Mouse (Mus musculus): ENCODE measurements around the gene Ubxn4. TPM values are rescaled to one million over a fixed set of nuclear protein-coding genes. Genes with fewer than 3 reads are reported as not detected.
A peak's percentile ranks its signal among the peaks of the same experiment; 100 is the strongest.
"Not testable (repeated sequence)": the region's sequence is repeated elsewhere in the genome, so short reads cannot be mapped to it uniquely, and the experiment has no call there.

Ubxn4 gene
- polyA plus RNA-seq, 1 experiment from 2014 or later = 35.1 TPM

DNA sequence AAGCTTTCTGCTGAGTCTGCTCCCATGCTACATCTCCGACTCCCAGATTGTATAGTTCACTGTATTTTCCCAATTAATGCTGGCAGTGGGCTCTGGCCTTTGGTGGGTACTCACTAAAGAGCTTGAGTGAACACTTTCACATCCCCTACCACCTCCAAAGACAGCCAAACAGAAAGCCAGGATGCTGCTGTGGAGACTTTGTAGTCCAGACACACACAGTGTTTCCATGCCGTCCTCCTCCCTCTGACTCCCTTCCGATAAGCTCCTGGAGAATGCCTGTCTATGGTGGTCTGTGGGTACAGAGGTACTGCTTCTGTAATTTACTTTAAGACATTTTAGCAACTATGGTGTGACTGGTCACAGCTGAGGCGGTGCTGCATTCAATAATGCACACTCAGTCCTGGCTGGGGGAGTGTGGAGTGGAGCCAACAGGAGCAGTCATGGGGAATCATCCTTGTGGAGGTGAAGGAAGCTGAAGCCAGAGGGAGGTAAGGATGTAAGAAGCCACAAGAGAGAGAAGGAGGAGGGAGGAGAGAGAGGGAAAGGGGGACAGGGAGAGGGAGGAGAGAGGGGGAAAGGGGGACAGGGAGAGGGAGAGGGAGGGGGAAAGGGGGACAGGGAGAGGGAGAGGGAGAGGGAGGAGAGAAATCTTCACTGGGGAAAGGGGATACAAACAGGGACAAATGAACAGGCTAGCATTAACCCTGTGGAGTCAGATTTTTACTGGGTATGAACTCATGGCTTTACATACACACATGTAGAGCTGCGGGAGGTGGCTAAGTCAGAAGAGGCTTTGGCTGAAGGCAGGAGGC lies 52.2 kb downstream of the Ubxn4 start:
- no peak overlapping the region for H3K4me3 ChIP-seq (ENCODE audit: low read depth, low read length)
- TF ChIP-seq CTCF (IDR thresholded peaks at IDR 0.05; ENCODE audit: low read depth) (no peak), EP300 (IDR thresholded peaks at IDR 0.05; ENCODE audit: low read depth) (no peak)
- H3K36me3 ChIP-seq (replicated peaks; ENCODE audit: insufficient read depth, low read length) = no peaks in the 10 kb centered on the region
- H3K4me1 ChIP-seq (ENCODE audit: insufficient read depth) = no peaks in the 10 kb centered on the region
- no peak for DNase-seq
- H3K27ac ChIP-seq (ENCODE audit: low read depth) = no peak overlapping the region
- no peak for ATAC-seq
- no peaks in the 10 kb centered on the region for H3K27me3 ChIP-seq (ENCODE audit: insufficient read depth, low read length)
- H3K9ac ChIP-seq (replicated peaks) = no peak overlapping the region
- H3K4me2 ChIP-seq (ENCODE audit: low read depth, low read length) = no peak overlapping the region
- no peaks in the 10 kb centered on the region for H3K9me3 ChIP-seq (ENCODE audit: low read length)
- 75% methylated on average over 5 of the region's 5 CpGs for WGBS (ENCODE audit: insufficient replicate concordance)

DNA sequence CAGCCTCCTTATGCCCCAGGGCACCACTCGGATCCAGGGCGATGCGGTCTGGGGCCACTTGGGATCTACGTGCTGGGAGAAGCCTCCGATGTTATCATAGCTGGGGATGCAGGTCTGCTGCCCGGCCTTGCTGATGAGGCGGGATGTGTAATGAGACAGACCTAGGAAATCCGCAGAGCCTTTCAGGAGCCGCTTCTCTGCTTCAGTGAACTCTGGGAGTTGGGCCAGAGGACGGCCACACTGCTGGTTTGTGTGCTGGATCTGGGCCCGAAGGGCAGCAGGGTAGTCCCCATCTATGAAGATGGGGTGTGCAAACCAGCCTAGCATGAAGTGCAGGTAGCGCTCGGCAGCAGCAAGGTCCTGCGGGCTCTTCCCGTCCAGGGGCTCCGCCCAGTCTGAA lies 60.1 kb downstream of the Ubxn4 start:
- H3K4me2 ChIP-seq (ENCODE audit: low read depth, low read length) = no peak overlapping the region
- no peaks in the 10 kb centered on the region for H3K36me3 ChIP-seq (replicated peaks; ENCODE audit: insufficient read depth, low read length)
- H3K9me3 ChIP-seq (ENCODE audit: low read length) = no peaks in the 10 kb centered on the region
- H3K27me3 ChIP-seq (ENCODE audit: insufficient read depth, low read length) = no peaks in the 10 kb centered on the region
- no peaks in the 10 kb centered on the region for H3K4me1 ChIP-seq (ENCODE audit: insufficient read depth)
- H3K9ac ChIP-seq (replicated peaks) = no peak overlapping the region
- 88% methylated on average over 16 of the region's 16 CpGs for whole genome bisulfite sequencing (ENCODE audit: insufficient replicate concordance)
- DNase-seq = no peak
- no peak overlapping the region for H3K27ac ChIP-seq (ENCODE audit: low read depth)
- TF ChIP-seq CTCF (IDR thresholded peaks at IDR 0.05; ENCODE audit: low read depth) (no peak), EP300 (IDR thresholded peaks at IDR 0.05; ENCODE audit: low read depth) (no peak)
- no peak for ATAC-seq
- no peak overlapping the region for H3K4me3 ChIP-seq (ENCODE audit: low read depth, low read length)

DNA sequence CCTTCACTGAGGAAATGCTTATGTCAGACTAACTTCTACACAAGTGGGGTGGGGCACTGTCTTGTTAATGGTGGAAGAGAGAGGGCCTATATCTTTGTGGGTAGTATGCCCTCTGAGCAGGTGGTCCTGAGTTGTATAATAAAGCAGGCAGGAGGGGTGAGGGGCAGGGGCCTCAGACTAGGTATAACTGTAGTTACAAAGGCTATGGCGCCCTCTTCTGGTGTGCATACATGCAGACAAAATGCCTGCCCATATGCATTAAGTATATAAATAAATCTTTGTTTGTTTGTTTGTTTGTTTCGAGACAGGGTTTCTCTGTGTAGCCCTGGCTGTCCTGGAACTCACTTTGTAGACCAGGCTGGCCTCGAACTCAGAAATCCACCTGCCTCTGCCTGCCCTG lies 65.3 kb downstream of the Ubxn4 start:
- H3K27me3 ChIP-seq (ENCODE audit: insufficient read depth, low read length) = no peaks in the 10 kb centered on the region
- 77% methylated on average over 3 of the region's 3 CpGs for WGBS (ENCODE audit: insufficient replicate concordance)
- H3K4me2 ChIP-seq (ENCODE audit: low read depth, low read length) = no peak overlapping the region
- ATAC-seq (no peak), DNase-seq (no peak)
- H3K9me3 ChIP-seq (ENCODE audit: low read length) = no peaks in the 10 kb centered on the region
- no peaks in the 10 kb centered on the region for H3K4me1 ChIP-seq (ENCODE audit: insufficient read depth)
- no peak overlapping the region for H3K27ac ChIP-seq (ENCODE audit: low read depth)
- no peaks in the 10 kb centered on the region for H3K36me3 ChIP-seq (replicated peaks; ENCODE audit: insufficient read depth, low read length)
- no peak overlapping the region for H3K9ac ChIP-seq (replicated peaks)
- H3K4me3 ChIP-seq (ENCODE audit: low read depth, low read length) = no peak overlapping the region
- no peak for TF ChIP-seq EP300 (IDR thresholded peaks at IDR 0.05; ENCODE audit: low read depth)
- TF ChIP-seq CTCF (IDR thresholded peaks at IDR 0.05; ENCODE audit: low read depth) = peak; percentile 12; the same call in 1 of the 2 replicates

DNA sequence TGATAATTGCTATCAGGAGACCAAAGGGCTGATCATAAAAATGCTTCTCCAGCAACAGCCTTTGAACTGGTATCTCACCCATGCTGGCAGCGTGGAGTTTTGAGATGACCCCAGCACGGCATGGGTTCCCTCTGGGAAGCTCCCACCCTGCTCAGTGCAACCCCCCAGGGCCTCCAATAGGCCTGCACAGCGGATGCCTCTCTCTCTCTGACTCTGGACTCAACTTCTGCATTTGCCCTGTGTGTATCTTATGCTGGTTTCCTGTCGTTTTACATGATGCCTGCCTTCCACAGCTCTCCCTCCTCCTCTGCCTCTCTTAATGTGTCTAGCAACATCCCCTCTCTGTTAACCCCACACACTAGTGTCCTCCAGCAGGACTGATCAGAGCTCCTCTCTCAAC lies 70.9 kb downstream of the Ubxn4 start:
- WGBS (ENCODE audit: insufficient replicate concordance) = 27% methylated on average over 4 of the region's 4 CpGs
- Histone ChIP-seq H3K9me3 (ENCODE audit: low read length) (no peaks in the 10 kb centered on the region), H3K36me3 (replicated peaks; ENCODE audit: insufficient read depth, low read length) (no peaks in the 10 kb centered on the region), H3K4me1 (ENCODE audit: insufficient read depth) (no peaks in the 10 kb centered on the region), H3K9ac (replicated peaks) (no peak overlapping the region), H3K27ac (ENCODE audit: low read depth) (no peak overlapping the region), H3K4me3 (ENCODE audit: low read depth, low read length) (no peak overlapping the region), H3K4me2 (ENCODE audit: low read depth, low read length) (no peak overlapping the region), H3K27me3 (ENCODE audit: insufficient read depth, low read length) (no peaks in the 10 kb centered on the region)
- DNase-seq (no peak), ATAC-seq (no peak)
- no peak for TF ChIP-seq EP300 (IDR thresholded peaks at IDR 0.05; ENCODE audit: low read depth)

DNA sequence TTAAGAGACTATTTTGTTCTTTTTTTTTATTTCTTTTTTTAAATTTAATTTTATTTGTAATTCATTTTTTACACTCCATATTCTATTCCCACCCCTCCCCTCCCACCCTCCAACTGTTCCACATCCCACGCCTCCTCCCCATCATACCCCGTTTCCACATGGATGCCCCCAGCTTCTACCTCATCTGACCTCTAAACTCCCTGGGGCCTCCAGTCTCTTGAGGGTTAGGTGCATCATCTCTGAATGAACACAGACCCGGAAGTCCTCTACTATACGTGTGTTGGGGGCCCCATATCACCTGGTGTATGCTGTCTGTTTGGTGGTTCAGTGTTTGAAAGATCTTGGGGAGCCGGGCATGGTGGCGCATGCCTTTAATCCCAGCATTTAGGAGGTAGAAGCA lies 75.5 kb downstream of the Ubxn4 start:
- H3K36me3 ChIP-seq (replicated peaks; ENCODE audit: insufficient read depth, low read length); H3K9ac ChIP-seq (replicated peaks); H3K27me3 ChIP-seq (ENCODE audit: insufficient read depth, low read length); H3K4me2 ChIP-seq (ENCODE audit: low read depth, low read length); H3K4me1 ChIP-seq (ENCODE audit: insufficient read depth); H3K27ac ChIP-seq (ENCODE audit: low read depth); DNase-seq; H3K9me3 ChIP-seq (ENCODE audit: low read length); H3K4me3 ChIP-seq (ENCODE audit: low read depth, low read length); ATAC-seq: not testable (repeated sequence)
- 66% methylated on average over 6 of the region's 6 CpGs for WGBS (ENCODE audit: insufficient replicate concordance)

DNA sequence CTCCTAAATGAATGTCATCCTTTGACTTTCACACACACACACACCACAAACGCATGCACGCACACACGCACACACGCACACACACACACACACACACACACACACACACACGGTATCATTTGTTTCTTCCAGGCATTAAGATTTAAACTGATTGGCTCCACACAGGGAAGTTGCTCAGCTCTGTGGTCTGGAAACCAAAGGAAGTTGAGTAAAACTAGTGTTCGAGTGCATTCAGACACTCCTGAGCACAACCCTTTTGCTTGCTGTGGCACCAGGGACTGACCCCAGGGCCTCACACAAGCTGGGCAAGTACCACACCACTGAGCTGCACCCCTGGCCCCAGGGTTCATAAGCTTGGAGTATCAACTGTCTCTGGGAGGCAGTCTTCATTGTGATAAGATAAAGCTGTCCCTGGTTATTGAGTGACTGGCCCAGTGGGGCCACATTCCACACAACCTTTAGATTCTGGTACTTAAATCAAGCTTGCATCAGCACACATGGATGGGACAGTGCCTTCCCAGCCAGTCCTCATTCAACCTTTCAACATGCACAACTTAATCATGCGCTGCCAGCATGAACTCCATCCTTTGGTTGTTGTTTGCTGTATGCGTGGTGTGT lies 79.4 kb downstream of the Ubxn4 start:
- Histone ChIP-seq H3K4me3 (ENCODE audit: low read depth, low read length) (no peak overlapping the region), H3K27ac (ENCODE audit: low read depth) (no peak overlapping the region), H3K27me3 (ENCODE audit: insufficient read depth, low read length) (no peaks in the 10 kb centered on the region), H3K36me3 (replicated peaks; ENCODE audit: insufficient read depth, low read length) (0 out of 2 replicates have a peak, but pooled peaks cover 3% of the 10 kb centered on the region), H3K4me2 (ENCODE audit: low read depth, low read length) (no peak overlapping the region), H3K9ac (replicated peaks) (no peak overlapping the region), H3K4me1 (ENCODE audit: insufficient read depth) (peaks cover 7% of the 10 kb centered on the region; the same call in 1 of the 2 replicates), H3K9me3 (ENCODE audit: low read length) (no peaks in the 10 kb centered on the region)
- peak; percentile 16 for DNase-seq
- peak; percentile 60 for ATAC-seq
- TF ChIP-seq CTCF (IDR thresholded peaks at IDR 0.05; ENCODE audit: low read depth) (no peak), EP300 (IDR thresholded peaks at IDR 0.05; ENCODE audit: low read depth) (no peak)
- WGBS (ENCODE audit: insufficient replicate concordance) = 56% methylated on average over 8 of the region's 8 CpGs
